Mouse (Mus musculus) lung, adult 2 months (tissue): ENCODE measurements around the gene Pla2g6.

ENCODE experiments used
- CTCF ChIP-seq: fragments of 200-500 bp; IDR thresholded peaks from 2 replicates; pipeline ENCODE4 v1.5.1; 2011; ENCODE audit warnings: mild to moderate bottlenecking, low read length, control low read depth; ENCODE audit not compliant: insufficient read depth
- POLR2A ChIP-seq: fragments of 200-500 bp; IDR thresholded peaks from 2 replicates; pipeline ENCODE4 v1.6.1; 2011; ENCODE audit warnings: low read depth, mild to moderate bottlenecking, control low read depth, low read length, borderline replicate concordance; ENCODE audit errors: extremely low read depth

DNA sequence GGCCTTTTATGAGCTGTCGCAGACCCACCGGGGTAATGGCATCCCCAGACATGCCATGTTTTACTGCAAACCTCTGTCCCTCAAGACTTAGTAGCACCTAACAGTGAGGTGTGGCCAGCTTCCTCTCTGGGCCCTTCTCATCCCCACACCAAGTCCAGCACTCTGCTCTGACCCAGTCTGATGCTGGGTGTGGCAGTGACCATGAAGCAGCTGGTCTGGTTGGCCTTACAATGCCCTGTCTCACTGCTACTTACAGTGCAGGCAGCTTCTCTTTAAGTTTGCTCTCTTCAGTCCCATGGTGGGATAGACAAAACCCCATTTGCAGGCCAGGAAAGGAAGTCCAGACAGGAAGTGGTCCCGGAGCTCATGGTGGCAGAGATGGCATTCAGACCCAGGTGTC lies 82.9 kb downstream of the Pla2g6 start:
- TF ChIP-seq POLR2A (no peak), CTCF (no peak)
